Mouse (Mus musculus): ENCODE measurements around the gene Ccdc154. TPM values are rescaled to one million over a fixed set of nuclear protein-coding genes. Genes with fewer than 3 reads are reported as not detected.

Gene Ccdc154
- total and polyA plus RNA-seq, 2 experiments from 2014 or later = not detected

DNA sequence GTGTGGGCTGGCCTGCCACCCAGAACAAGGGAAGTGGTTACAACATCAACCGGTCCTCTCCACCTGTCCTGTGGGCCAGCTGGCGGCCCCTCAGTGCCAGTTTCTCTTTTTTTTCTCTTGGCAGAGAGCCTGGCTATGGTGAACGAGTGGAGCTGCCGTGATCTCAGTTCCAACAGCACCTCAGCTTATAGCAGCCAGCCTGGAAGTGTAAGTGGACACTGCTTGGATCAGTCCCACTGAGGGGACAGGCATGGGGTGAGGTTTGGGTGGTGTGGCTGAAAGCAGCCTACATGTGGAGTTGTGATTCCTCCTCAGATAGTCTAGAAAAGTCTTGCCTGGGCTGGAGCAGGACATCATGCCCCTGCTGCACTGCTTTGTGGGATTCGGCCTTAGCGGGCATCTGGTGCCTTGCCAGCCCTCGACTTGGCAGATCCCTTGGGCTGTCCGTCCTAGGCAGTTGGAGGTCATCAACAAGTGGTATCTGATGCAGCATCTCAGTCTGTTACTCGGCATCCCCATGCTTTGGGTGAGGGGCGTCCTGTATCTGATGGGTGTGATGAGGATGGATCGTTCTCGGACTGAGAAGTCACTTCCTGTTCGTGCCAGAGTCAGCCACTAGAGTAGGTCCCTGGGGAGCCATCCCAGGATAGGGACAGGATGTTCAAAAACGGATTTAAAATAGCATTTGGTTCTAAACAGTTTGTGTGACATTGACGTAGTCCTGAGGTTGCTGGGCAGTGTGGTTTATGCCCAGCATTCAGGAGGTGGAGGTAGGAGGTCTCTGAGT lies 48.6 kb downstream of the Ccdc154 start:
- ATAC-seq (ENCODE audit: low FRiP score) (no peak), DNase-seq (ENCODE audit: low spot score) (no peak)
- no peak for TF ChIP-seq CTCF (IDR thresholded peaks at IDR 0.05)
- H3K9ac ChIP-seq (replicated peaks; ENCODE audit: low read length, poor library complexity, severe bottlenecking) = no peak overlapping the region
- peaks cover 68% of the 10 kb centered on the region for H3K36me3 ChIP-seq (ENCODE audit: insufficient read depth, low read length)
- H3K4me3 ChIP-seq (ENCODE audit: low read depth, low read length) = no peak overlapping the region
- 89% methylated on average over 15 of the region's 15 CpGs for WGBS
- no peak overlapping the region for H3K27ac ChIP-seq (ENCODE audit: low read depth, low read length)
- no peaks in the 10 kb centered on the region for H3K27me3 ChIP-seq (ENCODE audit: insufficient read depth, low read length)
- no peak overlapping the region for H3K4me2 ChIP-seq (ENCODE audit: low read depth, low read length, poor library complexity, severe bottlenecking)
- H3K9me3 ChIP-seq (ENCODE audit: low read length) = no peaks in the 10 kb centered on the region
- no peaks in the 10 kb centered on the region for H3K4me1 ChIP-seq (ENCODE audit: insufficient read depth, low read length)

DNA sequence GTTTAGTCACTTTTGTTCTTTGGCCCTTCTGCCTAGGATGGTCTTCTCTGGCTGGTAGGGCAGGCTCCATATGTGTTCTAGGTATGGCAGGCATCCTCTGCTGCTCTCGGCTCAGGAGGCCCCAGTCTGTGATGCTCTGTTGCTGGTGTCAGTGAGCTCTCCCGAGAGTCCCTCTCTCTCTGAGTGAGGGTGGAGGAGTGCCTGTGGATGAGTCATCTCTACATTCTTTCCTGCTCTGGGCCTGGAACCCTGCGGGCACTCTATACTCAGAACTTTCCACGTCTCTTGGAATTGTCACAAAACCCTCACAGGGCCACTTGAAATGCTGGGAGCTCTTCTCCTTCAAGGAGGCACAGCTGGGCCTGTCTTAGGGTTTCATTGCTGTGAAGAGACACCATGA lies 49.4 kb downstream of the Ccdc154 start:
- WGBS = 91% methylated on average over 4 of the region's 4 CpGs
- Histone ChIP-seq H3K4me3 (ENCODE audit: low read depth, low read length) (no peak overlapping the region), H3K9me3 (ENCODE audit: low read length) (no peaks in the 10 kb centered on the region), H3K9ac (replicated peaks; ENCODE audit: low read length, poor library complexity, severe bottlenecking) (no peak overlapping the region), H3K4me1 (ENCODE audit: insufficient read depth, low read length) (no peaks in the 10 kb centered on the region), H3K27me3 (ENCODE audit: insufficient read depth, low read length) (no peaks in the 10 kb centered on the region), H3K36me3 (ENCODE audit: insufficient read depth, low read length) (peaks cover 67% of the 10 kb centered on the region), H3K27ac (ENCODE audit: low read depth, low read length) (no peak overlapping the region), H3K4me2 (ENCODE audit: low read depth, low read length, poor library complexity, severe bottlenecking) (no peak overlapping the region)
- DNase-seq (ENCODE audit: low spot score) (no peak), ATAC-seq (ENCODE audit: low FRiP score) (no peak)
- no peak for TF ChIP-seq CTCF (IDR thresholded peaks at IDR 0.05)

DNA sequence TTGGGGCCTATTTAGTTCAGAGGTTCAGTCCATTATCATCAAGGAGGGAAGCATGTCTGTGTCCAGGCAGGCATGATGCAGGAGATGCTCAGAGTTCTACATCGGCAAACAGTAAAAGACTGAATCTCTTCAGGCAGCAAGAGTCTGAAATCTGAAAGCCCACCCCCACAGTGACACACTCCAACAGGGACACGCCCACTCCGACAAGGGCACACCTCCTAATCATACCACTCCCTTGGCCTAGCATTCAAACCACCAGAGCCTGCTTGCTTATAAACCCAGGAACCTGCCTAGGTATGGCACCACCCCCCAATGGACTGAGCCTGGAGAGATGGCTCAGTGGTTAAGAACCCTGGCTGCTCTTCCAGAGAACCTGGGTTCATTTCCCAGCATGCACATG lies 53.2 kb downstream of the Ccdc154 start:
- TF ChIP-seq CTCF (IDR thresholded peaks at IDR 0.05) = no peak
- Histone ChIP-seq H3K36me3 (ENCODE audit: insufficient read depth, low read length) (peaks cover 58% of the 10 kb centered on the region), H3K4me1 (ENCODE audit: insufficient read depth, low read length) (no peaks in the 10 kb centered on the region), H3K4me2 (ENCODE audit: low read depth, low read length, poor library complexity, severe bottlenecking) (no peak overlapping the region), H3K27me3 (ENCODE audit: insufficient read depth, low read length) (no peaks in the 10 kb centered on the region), H3K9me3 (ENCODE audit: low read length) (no peaks in the 10 kb centered on the region), H3K27ac (ENCODE audit: low read depth, low read length) (no peak overlapping the region), H3K9ac (replicated peaks; ENCODE audit: low read length, poor library complexity, severe bottlenecking) (no peak overlapping the region), H3K4me3 (ENCODE audit: low read depth, low read length) (no peak overlapping the region)
- no peak for ATAC-seq (ENCODE audit: low FRiP score)
- DNase-seq (ENCODE audit: low spot score) = no peak
- 89% methylated on average over 3 of the region's 3 CpGs for WGBS

DNA sequence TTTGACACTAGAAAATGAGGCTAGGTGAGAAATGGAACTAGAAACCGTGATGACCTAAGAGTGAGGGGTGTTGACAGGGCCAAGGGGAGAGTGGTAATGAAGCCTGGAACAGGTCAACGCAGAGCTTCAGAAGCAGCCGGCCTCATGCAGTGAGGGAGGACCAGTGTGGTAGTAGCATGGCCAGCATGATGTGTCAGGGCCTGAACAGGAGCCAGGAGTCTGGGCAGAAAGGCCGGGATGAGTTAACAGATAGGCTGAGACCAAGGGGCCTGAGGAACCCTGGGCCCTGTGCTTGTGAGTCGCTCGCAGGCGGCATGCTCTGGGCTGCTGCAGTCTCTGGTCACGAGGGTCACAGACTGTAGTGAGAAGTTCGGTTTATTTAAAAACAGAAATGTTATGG lies 56.7 kb downstream of the Ccdc154 start:
- peaks cover 34% of the 10 kb centered on the region for H3K36me3 ChIP-seq (ENCODE audit: insufficient read depth, low read length)
- H3K4me2 ChIP-seq (ENCODE audit: low read depth, low read length, poor library complexity, severe bottlenecking) = no peak overlapping the region
- no peaks in the 10 kb centered on the region for H3K27me3 ChIP-seq (ENCODE audit: insufficient read depth, low read length)
- no peak for TF ChIP-seq CTCF (IDR thresholded peaks at IDR 0.05)
- H3K27ac ChIP-seq (ENCODE audit: low read depth, low read length) = no peak overlapping the region
- DNase-seq (ENCODE audit: low spot score) (no peak), ATAC-seq (ENCODE audit: low FRiP score) (no peak)
- H3K9ac ChIP-seq (replicated peaks; ENCODE audit: low read length, poor library complexity, severe bottlenecking) = no peak overlapping the region
- 88% methylated on average over 9 of the region's 9 CpGs for WGBS
- no peak overlapping the region for H3K4me3 ChIP-seq (ENCODE audit: low read depth, low read length)
- peaks cover 5% of the 10 kb centered on the region; the same call in 1 of the 2 replicates for H3K4me1 ChIP-seq (ENCODE audit: insufficient read depth, low read length)
- no peaks in the 10 kb centered on the region for H3K9me3 ChIP-seq (ENCODE audit: low read length)

DNA sequence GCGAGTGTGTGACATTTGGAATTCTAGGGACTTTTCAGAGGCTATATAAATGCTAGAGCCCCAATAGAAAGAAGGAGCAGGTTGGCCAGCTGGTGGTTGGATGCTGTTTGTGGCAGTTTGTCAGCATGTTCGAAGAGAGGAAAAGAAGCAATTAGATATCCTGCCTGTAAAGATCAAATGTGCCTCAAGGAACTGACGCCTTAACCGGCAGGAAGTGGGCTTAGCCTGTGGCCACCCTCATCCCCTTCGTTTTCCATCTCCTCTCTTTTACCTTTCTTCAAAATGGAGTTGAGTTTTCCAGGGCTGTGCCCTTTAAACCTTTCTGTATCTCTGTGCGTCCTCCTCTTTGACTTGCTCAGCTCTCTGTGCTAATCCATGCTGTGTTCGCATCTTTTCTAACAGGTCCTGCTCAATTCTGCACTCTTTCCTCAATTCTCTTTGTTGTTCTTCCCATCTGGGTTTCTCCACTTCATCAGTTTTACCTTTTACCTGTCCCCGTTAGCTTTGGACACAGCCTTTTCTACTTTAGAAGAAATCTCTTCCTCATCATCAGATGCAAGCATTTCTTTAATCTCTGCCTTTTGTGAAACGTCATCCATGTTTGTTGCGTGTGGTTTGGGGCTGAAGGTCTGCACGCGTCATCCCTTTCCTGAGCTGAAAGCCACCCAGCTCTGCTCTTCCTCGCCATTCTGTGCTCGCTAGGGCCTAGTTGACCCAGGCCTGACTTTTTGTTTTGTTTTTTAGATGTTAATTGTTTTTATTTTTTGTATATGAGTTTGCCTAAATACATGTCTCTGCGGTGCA lies 57.4 kb downstream of the Ccdc154 start:
- ATAC-seq (ENCODE audit: low FRiP score) (no peak), DNase-seq (ENCODE audit: low spot score) (no peak)
- Histone ChIP-seq H3K27me3 (ENCODE audit: insufficient read depth, low read length) (no peaks in the 10 kb centered on the region), H3K9me3 (ENCODE audit: low read length) (no peaks in the 10 kb centered on the region), H3K4me1 (ENCODE audit: insufficient read depth, low read length) (peaks cover 5% of the 10 kb centered on the region; the same call in 1 of the 2 replicates), H3K4me2 (ENCODE audit: low read depth, low read length, poor library complexity, severe bottlenecking) (no peak overlapping the region), H3K4me3 (ENCODE audit: low read depth, low read length) (no peak overlapping the region), H3K9ac (replicated peaks; ENCODE audit: low read length, poor library complexity, severe bottlenecking) (no peak overlapping the region), H3K27ac (ENCODE audit: low read depth, low read length) (no peak overlapping the region), H3K36me3 (ENCODE audit: insufficient read depth, low read length) (peaks cover 27% of the 10 kb centered on the region)
- 95% methylated on average over 15 of the region's 15 CpGs for WGBS
- TF ChIP-seq CTCF (IDR thresholded peaks at IDR 0.05) = no peak

DNA sequence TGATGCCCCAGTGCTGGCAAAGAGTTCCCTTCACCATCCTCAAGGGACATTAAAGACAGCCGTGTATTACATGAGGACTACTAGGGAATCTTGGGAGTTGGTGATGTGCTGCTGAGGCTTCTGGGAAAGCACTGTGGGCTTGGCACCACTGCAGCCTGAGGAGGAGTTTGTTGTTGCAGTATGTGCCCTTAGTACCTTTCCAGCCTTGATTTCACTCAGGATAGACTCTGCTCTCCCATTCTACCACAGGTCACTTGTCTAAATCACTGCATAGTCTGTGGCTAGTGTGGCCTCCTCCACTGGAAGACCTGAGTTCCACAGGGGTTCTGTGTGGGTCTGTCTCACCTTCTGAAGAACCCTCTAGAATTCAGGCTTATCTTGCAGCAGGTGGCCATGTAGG lies 58.5 kb downstream of the Ccdc154 start:
- H3K4me1 ChIP-seq (ENCODE audit: insufficient read depth, low read length) = peaks cover 5% of the 10 kb centered on the region; the same call in 1 of the 2 replicates
- 81% methylated on average over 1 of the region's 1 CpGs for WGBS
- H3K9me3 ChIP-seq (ENCODE audit: low read length) = no peaks in the 10 kb centered on the region
- no peak for TF ChIP-seq CTCF (IDR thresholded peaks at IDR 0.05)
- DNase-seq (ENCODE audit: low spot score) (no peak), ATAC-seq (ENCODE audit: low FRiP score) (no peak)
- H3K27me3 ChIP-seq (ENCODE audit: insufficient read depth, low read length) = no peaks in the 10 kb centered on the region
- no peak overlapping the region for H3K4me2 ChIP-seq (ENCODE audit: low read depth, low read length, poor library complexity, severe bottlenecking)
- peaks cover 34% of the 10 kb centered on the region for H3K36me3 ChIP-seq (ENCODE audit: insufficient read depth, low read length)
- H3K27ac ChIP-seq (ENCODE audit: low read depth, low read length) = peak overlapping the region; percentile 26; the same call in 1 of the 2 replicates
- H3K9ac ChIP-seq (replicated peaks; ENCODE audit: low read length, poor library complexity, severe bottlenecking) = no peak overlapping the region
- H3K4me3 ChIP-seq (ENCODE audit: low read depth, low read length) = no peak overlapping the region

Other genes starting within 250 kb of the Ccdc154 start
- 153 and 168 TPM in 2 replicates for gene Mapk8ip3, start 225.5 kb upstream of the Ccdc154 start, total RNA-seq (2014; rRNA removed)
- 70.5 and 72.5 TPM in 2 replicates for gene Mapk8ip3, start 225.5 kb upstream of the Ccdc154 start, polyA plus RNA-seq (2015; fragmentation: Nextera tagmentation; extraction: Ambion mirVana)
- 60.7 and 61.0 TPM in 2 replicates for gene Jpt2, start 201.8 kb upstream of the Ccdc154 start, total RNA-seq (2014; rRNA removed)
- 64.5 and 66.7 TPM in 2 replicates for gene Jpt2, start 201.8 kb upstream of the Ccdc154 start, polyA plus RNA-seq (2015; fragmentation: Nextera tagmentation; extraction: Ambion mirVana)
- 17.4 and 22.3 TPM in 2 replicates for gene Cramp1l, start 146.7 kb upstream of the Ccdc154 start, total RNA-seq (2014; rRNA removed)
- gene Cramp1l, start 146.7 kb upstream of the Ccdc154 start, polyA plus RNA-seq (2015; fragmentation: Nextera tagmentation; extraction: Ambion mirVana) = 2.7 and 3.2 TPM in 2 replicates
- 22.7 and 39.8 TPM in 2 replicates for gene Ift140, start 146.4 kb upstream of the Ccdc154 start, total RNA-seq (2014; rRNA removed)
- gene Ift140, start 146.4 kb upstream of the Ccdc154 start, polyA plus RNA-seq (2015; fragmentation: Nextera tagmentation; extraction: Ambion mirVana) = 13.5 and 14.4 TPM in 2 replicates
- 11.1 and 11.2 TPM in 2 replicates for gene Tmem204, start 78.9 kb upstream of the Ccdc154 start, total RNA-seq (2014; rRNA removed)
- gene Tmem204, start 78.9 kb upstream of the Ccdc154 start, polyA plus RNA-seq (2015; fragmentation: Nextera tagmentation; extraction: Ambion mirVana) = 8.2 and 8.3 TPM in 2 replicates
- 45.0 and 56.3 TPM in 2 replicates for gene Telo2, start 46.5 kb upstream of the Ccdc154 start, total RNA-seq (2014; rRNA removed)
- 34.9 and 36.5 TPM in 2 replicates for gene Telo2, start 46.5 kb upstream of the Ccdc154 start, polyA plus RNA-seq (2015; fragmentation: Nextera tagmentation; extraction: Ambion mirVana)
- 0.42 TPM in 1 of 2 replicates, not detected in the other for gene Ptx4, start 41.7 kb upstream of the Ccdc154 start, total RNA-seq (2014; rRNA removed)
- gene Ptx4, start 41.7 kb upstream of the Ccdc154 start, polyA plus RNA-seq (2015; fragmentation: Nextera tagmentation; extraction: Ambion mirVana) = 0.20 and 0.59 TPM in 2 replicates
- gene Clcn7, start 29.1 kb upstream of the Ccdc154 start, total RNA-seq (2014; rRNA removed) = 37.9 and 39.5 TPM in 2 replicates
- gene Clcn7, start 29.1 kb upstream of the Ccdc154 start, polyA plus RNA-seq (2015; fragmentation: Nextera tagmentation; extraction: Ambion mirVana) = 25.5 and 26.7 TPM in 2 replicates
- 0.57 TPM in 1 of 2 replicates, not detected in the other for gene Gm38655, start 13.0 kb downstream of the Ccdc154 start, total RNA-seq (2014; rRNA removed)
- gene Gm38655, start 13.0 kb downstream of the Ccdc154 start, polyA plus RNA-seq (2015; fragmentation: Nextera tagmentation; extraction: Ambion mirVana) = not detected in 2 replicates
- gene BC003965, start 22.1 kb downstream of the Ccdc154 start, total RNA-seq (2014; rRNA removed) = 16.8 and 17.9 TPM in 2 replicates
- gene BC003965, start 22.1 kb downstream of the Ccdc154 start, polyA plus RNA-seq (2015; fragmentation: Nextera tagmentation; extraction: Ambion mirVana) = 30.2 and 30.3 TPM in 2 replicates
- gene Unkl, start 25.9 kb downstream of the Ccdc154 start, total RNA-seq (2014; rRNA removed) = 34.1 and 34.7 TPM in 2 replicates
- 17.3 and 19.5 TPM in 2 replicates for gene Unkl, start 25.9 kb downstream of the Ccdc154 start, polyA plus RNA-seq (2015; fragmentation: Nextera tagmentation; extraction: Ambion mirVana)
- gene Gnptg, start 77.7 kb downstream of the Ccdc154 start, total RNA-seq (2014; rRNA removed) = 97.2 and 104 TPM in 2 replicates
- 127 and 134 TPM in 2 replicates for gene Gnptg, start 77.7 kb downstream of the Ccdc154 start, polyA plus RNA-seq (2015; fragmentation: Nextera tagmentation; extraction: Ambion mirVana)
- gene Tsr3, start 77.7 kb downstream of the Ccdc154 start, total RNA-seq (2014; rRNA removed) = 39.6 and 40.1 TPM in 2 replicates
- gene Tsr3, start 77.7 kb downstream of the Ccdc154 start, polyA plus RNA-seq (2015; fragmentation: Nextera tagmentation; extraction: Ambion mirVana) = 74.2 and 76.2 TPM in 2 replicates
- 94.2 and 98.4 TPM in 2 replicates for gene Baiap3, start 93.9 kb downstream of the Ccdc154 start, total RNA-seq (2014; rRNA removed)
- gene Baiap3, start 93.9 kb downstream of the Ccdc154 start, polyA plus RNA-seq (2015; fragmentation: Nextera tagmentation; extraction: Ambion mirVana) = 48.4 and 49.9 TPM in 2 replicates
- gene Ube2i, start 112.2 kb downstream of the Ccdc154 start, total RNA-seq (2014; rRNA removed) = 444 and 524 TPM in 2 replicates
- gene Ube2i, start 112.2 kb downstream of the Ccdc154 start, polyA plus RNA-seq (2015; fragmentation: Nextera tagmentation; extraction: Ambion mirVana) = 401 and 432 TPM in 2 replicates
- not detected in 2 replicates for gene Prss34, start 135.9 kb downstream of the Ccdc154 start, total RNA-seq (2014; rRNA removed)
- gene Prss34, start 135.9 kb downstream of the Ccdc154 start, polyA plus RNA-seq (2015; fragmentation: Nextera tagmentation; extraction: Ambion mirVana) = not detected in 2 replicates
- not detected in 2 replicates for gene Prss28, start 146.2 kb downstream of the Ccdc154 start, total RNA-seq (2014; rRNA removed)
- not detected in 2 replicates for gene Prss28, start 146.2 kb downstream of the Ccdc154 start, polyA plus RNA-seq (2015; fragmentation: Nextera tagmentation; extraction: Ambion mirVana)
- gene Prss29, start 156.2 kb downstream of the Ccdc154 start, total RNA-seq (2014; rRNA removed) = not detected in 2 replicates
- not detected in 2 replicates for gene Prss29, start 156.2 kb downstream of the Ccdc154 start, polyA plus RNA-seq (2015; fragmentation: Nextera tagmentation; extraction: Ambion mirVana)
- gene Tpsab1, start 183.1 kb downstream of the Ccdc154 start, total RNA-seq (2014; rRNA removed) = not detected in 2 replicates
- not detected in 2 replicates for gene Tpsab1, start 183.1 kb downstream of the Ccdc154 start, polyA plus RNA-seq (2015; fragmentation: Nextera tagmentation; extraction: Ambion mirVana)
- 0.28 and 1.8 TPM in 2 replicates for gene Tpsb2, start 203.8 kb downstream of the Ccdc154 start, total RNA-seq (2014; rRNA removed)
- gene Tpsb2, start 203.8 kb downstream of the Ccdc154 start, polyA plus RNA-seq (2015; fragmentation: Nextera tagmentation; extraction: Ambion mirVana) = 0.60 and 1.0 TPM in 2 replicates
- not detected in 2 replicates for gene Tpsg1, start 206.8 kb downstream of the Ccdc154 start, total RNA-seq (2014; rRNA removed)
- 1.0 and 1.2 TPM in 2 replicates for gene Tpsg1, start 206.8 kb downstream of the Ccdc154 start, polyA plus RNA-seq (2015; fragmentation: Nextera tagmentation; extraction: Ambion mirVana)

Measured in midbrain, postnatal 0 days (tissue).